Mouse (Mus musculus) testis, adult 2 months (tissue): ENCODE measurements around the gene Btnl10.

Experiments
- CTCF ChIP-seq: fragments of 200-500 bp; IDR thresholded peaks from 2 replicates; pipeline ENCODE4 v1.5.1; 2012; ENCODE audit warnings: low read depth, mild to moderate bottlenecking, inconsistent platforms, low read length, moderate library complexity; ENCODE audit not compliant: control insufficient read depth, insufficient read depth, insufficient replicate concordance
- POLR2A ChIP-seq: fragments of 200-500 bp; IDR thresholded peaks from 2 replicates; pipeline ENCODE4 v1.6.1; 2012; ENCODE audit warnings: low read depth, mild to moderate bottlenecking, inconsistent platforms, low read length, moderate library complexity; ENCODE audit not compliant: control insufficient read depth

DNA sequence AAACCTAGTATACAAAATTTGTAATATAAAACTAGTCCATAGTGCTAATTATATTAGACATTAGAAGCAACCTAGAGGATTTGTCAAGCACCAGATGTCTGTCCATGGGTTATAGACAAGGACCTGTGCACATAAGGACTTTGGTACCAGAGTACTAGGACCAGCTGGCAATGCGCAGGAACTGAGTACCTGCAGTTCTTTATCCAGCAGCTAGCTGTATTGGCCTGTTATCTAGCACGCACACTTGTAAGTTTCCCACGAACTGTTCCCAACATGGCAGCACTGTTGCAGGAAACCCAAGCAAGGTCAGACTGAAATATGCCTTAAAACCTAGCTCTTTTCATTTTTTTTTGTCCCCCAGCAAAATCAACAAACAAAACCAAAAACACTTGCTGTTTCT lies 12.5 kb downstream of the Btnl10 start:
- TF ChIP-seq CTCF (no peak), POLR2A (no peak)
